In genomic region chr1:86665091-86665490, GRCm38 (mm10) we compare ENCODE assay signal across 15 mouse cellular contexts. TPM values are rescaled to one million over a fixed set of nuclear protein-coding genes. Genes with fewer than 3 reads are reported as not detected.
"Had no signal": no experiment of that assay in that cellular context is flagged by ENCODE, and none has a peak within 500 bp of the region (broad histone marks: within the 10 kb centered on the region; RNA-seq: fewer than 3 reads in every experiment).

No protein-coding gene starts in this region.

- DNase-seq: heart, postnatal 14 days; heart, postnatal 36 days; heart, postnatal 4 days; kidney, adult 11 months; kidney, adult 18-20 months; kidney, adult 2 months; kidney, adult 8-10 months; kidney, adult 9 months; kidney, postnatal 10 days; kidney, postnatal 14 days; kidney, postnatal 25 days; kidney, postnatal 4 days; layer of hippocampus, adult 9-11 months; layer of hippocampus, postnatal 36 days had no signal

RNA-seq across cellular contexts. Expression of gene Nppc, which starts 5.3 kb away (rescaled TPM):
- total RNA-seq: hematopoietic stem cell, adult 5-6 weeks had no signal
